Mouse (Mus musculus): ENCODE results near the gene Mia3. TPM values are rescaled to one million over a fixed set of nuclear protein-coding genes. Genes with fewer than 3 reads are reported as not detected.

Mia3 gene
- polyA plus RNA-seq, 1 experiment from 2014 or later: 192 TPM

- no peak for DNase-seq (ENCODE audit: low read depth, low spot score)
- ChIA-PET POLR2A (no interaction called here), CTCF (no interaction called here)
- in situ Hi-C loops (cut with MboI; ENCODE audit: low pct_unique_long_range_greater_than_20kb): no loop called here
- no peak for TF ChIP-seq CTCF (IDR thresholded peaks at IDR 0.05)
- ATAC-seq: no peak
- no peaks in the 10 kb centered on the region for H3K27me3 ChIP-seq
Observed at GRCm38 (mm10) chr1:183307555-183307954, 61.8 kb downstream of the Mia3 start.

DNA sequence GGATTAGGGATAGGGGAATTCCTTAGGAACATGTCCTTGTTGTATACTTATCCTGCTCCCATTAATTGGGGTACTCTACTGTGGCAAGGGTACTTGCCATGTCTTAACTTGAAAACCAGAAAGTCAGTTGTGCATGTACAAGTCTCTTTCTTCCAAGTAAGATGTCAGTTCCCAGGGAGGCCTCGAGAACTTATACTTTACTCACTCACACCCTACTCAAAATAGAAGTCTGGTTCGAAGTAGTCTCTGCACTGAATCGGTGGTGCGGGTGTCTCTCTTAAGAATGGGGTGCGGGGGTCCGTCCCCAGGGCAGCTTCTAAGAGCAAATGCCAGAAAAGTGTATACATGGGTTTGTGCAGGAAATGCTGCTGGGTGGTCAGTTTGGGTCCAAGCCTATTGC lies 70.2 kb downstream of the Mia3 start:
- ChIA-PET CTCF (interaction anchor here (1.8 kb wide), 1 partner anchor 17 kb away, joined by 4 read pairs; no protein-coding TSS in a partner anchor), POLR2A (no interaction called here)
- no peaks in the 10 kb centered on the region for H3K27me3 ChIP-seq
- TF ChIP-seq CTCF (IDR thresholded peaks at IDR 0.05): no peak
- no peak for DNase-seq (ENCODE audit: low read depth, low spot score)
- in situ Hi-C loops (cut with MboI; ENCODE audit: low pct_unique_long_range_greater_than_20kb): no loop called here
- ATAC-seq: no peak

DNA sequence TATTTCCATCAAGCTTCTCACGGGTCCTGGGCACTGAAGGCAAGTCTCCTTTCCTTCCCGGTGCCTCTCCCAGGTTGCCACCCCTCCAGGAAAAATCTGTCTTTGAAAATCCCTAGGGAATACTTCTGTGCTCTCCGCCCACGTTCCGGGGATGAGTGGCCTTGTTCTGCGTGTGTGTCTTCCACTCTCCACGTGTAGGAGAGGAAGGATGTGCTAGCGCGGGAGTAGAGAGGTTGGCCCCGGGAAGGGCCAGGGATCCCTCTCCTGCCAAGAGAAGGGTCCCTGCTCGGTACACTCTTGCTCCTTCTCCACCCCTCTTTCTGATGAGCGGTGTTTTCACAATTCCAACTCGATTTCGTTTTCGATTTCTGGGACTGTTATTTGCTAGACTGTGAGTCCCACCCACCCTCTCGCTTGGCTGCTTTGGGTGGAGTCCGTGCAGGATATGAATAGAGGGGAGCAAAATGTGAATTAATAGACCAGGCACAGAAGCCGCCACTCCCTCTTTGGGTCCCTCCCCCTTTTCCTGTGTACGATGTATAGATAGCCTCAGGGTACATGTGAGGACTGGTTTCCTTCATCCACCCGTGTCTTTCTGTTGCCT lies 71.4 kb downstream of the Mia3 start:
- H3K27me3 ChIP-seq: no peaks in the 10 kb centered on the region
- CTCF ChIA-PET: interaction anchor here (1.3 to 1.8 kb wide), 2 partner anchors 8 to 18 kb away, joined by 3 to 4 read pairs; no protein-coding TSS in a partner anchor
- in situ Hi-C loops (cut with MboI; ENCODE audit: low pct_unique_long_range_greater_than_20kb): no loop called here
- POLR2A ChIA-PET: interaction anchor here (0.6 to 1.6 kb wide), 3 partner anchors 9 to 28 kb away, joined by 3 to 6 read pairs (median 3); no protein-coding TSS in a partner anchor
- DNase-seq (ENCODE audit: low read depth, low spot score): no peak
- peak; percentile 6 for ATAC-seq
- TF ChIP-seq CTCF (IDR thresholded peaks at IDR 0.05): no peak

- ChIA-PET CTCF (interaction anchor here (1.3 to 1.8 kb wide), 2 partner anchors 9 to 18 kb away, joined by 3 to 4 read pairs; no protein-coding TSS in a partner anchor), POLR2A (interaction anchor here (0.6 to 1.6 kb wide), 2 partner anchors 9 to 28 kb away, joined by 3 to 6 read pairs; no protein-coding TSS in a partner anchor)
- H3K27me3 ChIP-seq: no peaks in the 10 kb centered on the region
- no peak for DNase-seq (ENCODE audit: low read depth, low spot score)
- ATAC-seq: peak; percentile 52
- TF ChIP-seq CTCF (IDR thresholded peaks at IDR 0.05): no peak
- in situ Hi-C loops (cut with MboI; ENCODE audit: low pct_unique_long_range_greater_than_20kb): no loop called here
Observed at GRCm38 (mm10) chr1:183297473-183297885, 71.9 kb downstream of the Mia3 start.

DNA sequence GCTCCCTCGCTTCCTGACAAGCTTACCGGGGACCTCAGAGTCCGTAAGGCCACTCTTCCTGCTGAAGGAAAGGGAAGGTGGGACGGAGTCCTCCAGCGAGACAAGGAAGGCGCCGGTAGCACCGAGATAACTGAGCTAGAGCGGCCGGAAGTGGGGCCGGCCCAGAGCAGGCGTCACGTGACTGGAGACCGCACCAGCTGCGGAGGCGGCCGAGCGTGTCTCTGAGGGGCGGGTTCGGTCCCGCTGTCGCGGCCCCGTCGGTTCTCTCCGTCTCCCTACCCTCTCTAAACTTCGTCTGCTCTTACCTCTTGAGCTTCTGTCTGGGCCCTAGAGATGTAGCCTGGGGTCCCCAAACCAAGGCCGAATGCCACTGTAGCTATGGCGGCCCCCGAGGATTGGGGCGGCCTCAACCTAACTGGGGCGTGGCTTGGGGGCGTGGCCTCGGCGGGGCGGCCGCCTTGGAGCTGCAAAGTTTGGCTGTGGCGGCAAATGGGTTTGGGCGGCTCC lies 72.4 kb downstream of the Mia3 start, which contains the start of gene Brox:
Gene Brox, minus strand, starts transcription at position 393 of the 507 bp plus-strand sequence.
- CTCF ChIA-PET: interaction anchor here (1.3 kb wide), 1 partner anchor 9 kb away, joined by 3 read pairs; no protein-coding TSS in a partner anchor

DNA sequence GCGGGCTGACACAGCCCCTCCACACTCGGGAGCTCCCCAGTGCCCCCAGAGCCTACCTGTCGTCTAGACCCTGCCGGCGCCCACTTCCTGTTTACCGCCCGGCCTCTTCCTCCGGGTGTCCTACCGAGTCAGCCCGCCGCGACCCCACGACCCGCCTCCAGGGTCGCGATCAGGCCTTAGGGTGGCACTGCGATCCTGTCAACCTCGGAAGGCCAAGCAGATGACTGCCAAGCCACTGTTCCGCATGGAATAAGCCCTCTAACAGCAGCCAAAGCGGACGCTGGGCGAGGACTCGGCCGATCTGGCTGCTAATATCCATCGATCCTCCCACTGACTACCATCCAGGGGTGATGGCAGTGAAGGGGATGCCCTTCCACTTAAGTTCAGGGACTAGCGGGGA lies 72.9 kb downstream of the Mia3 start, which contains the start of gene Aida:
Gene Aida, plus strand, starts transcription at position 126 of the 400 bp plus-strand sequence.
- in situ Hi-C loops (cut with MboI; ENCODE audit: low pct_unique_long_range_greater_than_20kb): no loop called here
- CTCF ChIA-PET: no interaction called here
- no peak for TF ChIP-seq CTCF (IDR thresholded peaks at IDR 0.05)
- ATAC-seq (peak; percentile 5), DNase-seq (ENCODE audit: low read depth, low spot score) (no peak)
- POLR2A ChIA-PET: interaction anchor here (1.6 kb wide), 1 partner anchor 8 kb away, joined by 6 read pairs; no protein-coding TSS in a partner anchor
- no peaks in the 10 kb centered on the region for H3K27me3 ChIP-seq

More for the DNA sequence above, 72.4 kb downstream of the Mia3 start, which contains the start of gene Brox:
- no peak for DNase-seq (ENCODE audit: low read depth, low spot score)
- ATAC-seq: peak; percentile 76
- H3K27me3 ChIP-seq: no peaks in the 10 kb centered on the region
- POLR2A ChIA-PET: interaction anchor here (1.6 kb wide), 1 partner anchor 8 kb away, joined by 6 read pairs; no protein-coding TSS in a partner anchor
- in situ Hi-C loops (cut with MboI; ENCODE audit: low pct_unique_long_range_greater_than_20kb): no loop called here
- TF ChIP-seq CTCF (IDR thresholded peaks at IDR 0.05): no peak

- H3K27me3 ChIP-seq: no peaks in the 10 kb centered on the region
- in situ Hi-C loops (cut with MboI; ENCODE audit: low pct_unique_long_range_greater_than_20kb): no loop called here
- ChIA-PET CTCF (no interaction called here), POLR2A (no interaction called here)
- no peak for ATAC-seq
- DNase-seq (ENCODE audit: low read depth, low spot score): no peak
- no peak for TF ChIP-seq CTCF (IDR thresholded peaks at IDR 0.05)
Observed at GRCm38 (mm10) chr1:183289576-183289975, 79.8 kb downstream of the Mia3 start.

DNA sequence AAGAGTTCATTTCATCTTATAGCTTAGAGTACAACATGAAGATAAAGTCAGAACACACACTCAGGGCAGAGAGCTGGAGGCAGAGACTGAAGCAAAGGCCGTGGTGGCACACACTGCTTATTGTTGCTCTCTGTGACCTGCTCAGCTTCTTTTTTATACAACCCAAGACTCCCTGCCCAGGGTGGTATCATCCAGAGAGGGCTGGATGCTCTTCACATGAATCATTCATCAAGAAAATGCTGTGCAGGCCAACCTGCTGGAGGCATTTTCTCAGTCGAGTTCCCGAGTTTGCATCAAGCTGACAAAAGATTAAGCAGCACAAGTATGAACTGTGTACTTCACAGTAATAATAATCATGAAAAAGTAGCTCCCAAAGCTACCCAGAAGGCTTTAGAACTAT lies 81.0 kb downstream of the Mia3 start:
- POLR2A ChIA-PET: interaction anchor here (1.3 kb wide), 1 partner anchor 9 kb away, joined by 6 read pairs; the partner anchor contains the start of gene Brox
- no peaks in the 10 kb centered on the region for H3K27me3 ChIP-seq
- no peak for TF ChIP-seq CTCF (IDR thresholded peaks at IDR 0.05)
- ATAC-seq: no peak
- no peak for DNase-seq (ENCODE audit: low read depth, low spot score)
- in situ Hi-C loops (cut with MboI; ENCODE audit: low pct_unique_long_range_greater_than_20kb): no loop called here
- CTCF ChIA-PET: no interaction called here

Other genes starting within 250 kb of the Mia3 start
- 18.1 TPM for gene Disp1, start 148.0 kb downstream of the Mia3 start, polyA plus RNA-seq (2021)
- gene Aida, start 73.0 kb downstream of the Mia3 start, polyA plus RNA-seq (2021): 46.9 TPM
- 58.9 TPM for gene Brox, start 72.3 kb downstream of the Mia3 start, polyA plus RNA-seq (2021)
- 46.9 TPM for gene Taf1a, start 19.4 kb upstream of the Mia3 start, polyA plus RNA-seq (2021)
- gene Hhipl2, start 48.7 kb upstream of the Mia3 start, polyA plus RNA-seq (2021): 4.3 TPM